Mouse (Mus musculus) kidney, adult 9 months (tissue): ENCODE data around the gene Mapk3.
A peak's percentile ranks its signal among the peaks of the same experiment; 100 is the strongest.

ENCODE experiments used
- DNase-seq: peaks from one replicate; pipeline ENCODE4 v3.0.0; 2022

The Mapk3 gene

GRCm38 (mm10) chr7:126786142-126786541 is 26.7 kb downstream of the Mapk3 start:
- no peak for DNase-seq

- DNase-seq = no peak
Measured at GRCm38 (mm10) chr7:126789141-126789540, 29.7 kb downstream of the Mapk3 start.

DNA sequence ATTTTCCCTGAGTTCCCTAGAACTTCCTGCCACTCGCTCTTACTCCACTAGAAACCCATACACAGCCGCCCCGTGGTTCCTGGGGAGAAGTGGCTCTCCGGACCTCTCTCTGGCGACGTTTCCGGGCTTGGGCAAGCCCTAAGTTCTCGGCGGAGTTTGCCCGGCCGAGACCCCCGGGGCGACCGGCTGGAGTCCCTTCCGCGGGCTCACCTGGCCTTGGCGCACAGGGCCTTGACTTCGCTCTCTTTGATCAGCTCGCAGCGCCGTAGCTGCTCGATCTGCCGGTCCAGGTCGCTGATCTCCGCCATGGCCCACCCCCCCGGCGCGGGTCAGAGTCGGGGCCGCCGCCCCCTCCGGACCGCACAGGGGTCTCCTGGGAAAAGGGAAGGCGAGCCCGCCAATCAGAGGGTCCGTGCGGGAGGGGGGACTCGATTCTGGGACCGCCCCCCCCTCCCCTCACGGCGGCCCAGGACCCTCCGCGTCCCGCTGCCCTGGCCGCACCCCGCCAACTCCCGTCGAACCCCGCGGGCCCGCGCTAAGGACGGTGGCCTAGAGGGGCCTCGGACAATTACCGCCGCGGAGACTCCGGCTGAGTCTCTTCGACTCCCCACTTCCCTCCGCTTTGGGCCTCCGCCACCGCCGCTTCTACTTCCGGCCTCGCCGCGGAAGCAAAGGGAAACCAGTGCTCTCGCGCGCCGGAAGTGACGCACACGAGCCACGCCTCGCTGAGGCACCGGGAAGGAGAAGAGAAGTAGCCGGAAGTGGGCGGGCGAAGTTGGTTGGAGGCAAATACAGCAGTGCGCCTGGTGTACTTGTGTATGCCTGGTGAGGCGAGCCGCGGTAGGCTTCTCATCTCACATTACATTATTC is 32.7 kb downstream of the Mapk3 start, which contains the start of gene Ppp4c:
Ppp4c (minus strand) TSS at position 646 of the 870 bp plus-strand sequence.
- DNase-seq = peak; percentile 97

- DNase-seq = no peak
Measured at GRCm38 (mm10) chr7:126792721-126793443, 33.5 kb downstream of the Mapk3 start.

- DNase-seq = no peak
Measured at GRCm38 (mm10) chr7:126793456-126794270, 34.3 kb downstream of the Mapk3 start.

DNA sequence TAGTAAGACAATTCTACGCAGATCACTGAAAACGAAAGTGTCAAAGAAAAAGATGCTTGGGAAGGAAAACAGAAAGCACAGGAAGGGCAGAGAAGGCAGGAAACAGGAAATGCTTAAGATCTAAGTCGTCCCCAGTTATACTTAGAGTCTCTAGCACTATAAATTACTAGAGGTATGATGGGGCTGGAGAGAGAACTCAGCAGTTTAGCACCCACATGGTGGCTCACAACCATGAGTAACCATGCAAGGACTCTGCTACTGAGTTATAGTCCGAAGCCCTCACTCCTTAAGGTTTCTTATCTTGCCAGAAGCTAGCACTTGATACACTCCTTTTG is 34.8 kb downstream of the Mapk3 start:
- no peak for DNase-seq

- no peak for DNase-seq
Measured at GRCm38 (mm10) chr7:126795387-126796317, 36.3 kb downstream of the Mapk3 start.

DNA sequence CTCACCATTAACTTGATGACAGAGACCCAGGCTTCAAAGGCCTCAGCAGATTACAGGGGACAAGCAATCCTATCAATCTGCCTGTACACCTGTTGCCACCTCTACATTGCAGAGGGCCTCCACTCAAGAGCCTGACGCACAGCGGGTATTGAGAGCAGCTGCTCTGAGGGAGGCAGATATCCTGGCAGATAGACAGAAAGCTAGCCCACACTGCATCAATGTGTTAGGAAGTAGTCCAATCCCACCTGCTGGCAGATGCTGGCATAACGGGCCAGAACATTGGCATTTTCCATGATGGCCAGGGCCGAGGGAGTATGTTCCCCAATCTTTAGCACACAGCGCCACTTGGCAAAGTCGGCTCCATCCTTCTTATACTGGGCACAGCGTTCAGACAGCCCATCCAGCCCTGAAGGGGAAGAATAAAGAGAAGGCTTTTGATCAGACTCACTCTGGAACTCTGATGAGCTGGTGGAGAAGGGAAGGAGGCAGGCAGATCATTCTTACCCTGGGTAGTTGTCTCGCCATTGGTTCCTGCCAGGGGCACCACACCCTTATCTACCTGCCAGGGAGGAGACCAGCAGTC is 37.0 kb downstream of the Mapk3 start:
- DNase-seq = no peak

DNA sequence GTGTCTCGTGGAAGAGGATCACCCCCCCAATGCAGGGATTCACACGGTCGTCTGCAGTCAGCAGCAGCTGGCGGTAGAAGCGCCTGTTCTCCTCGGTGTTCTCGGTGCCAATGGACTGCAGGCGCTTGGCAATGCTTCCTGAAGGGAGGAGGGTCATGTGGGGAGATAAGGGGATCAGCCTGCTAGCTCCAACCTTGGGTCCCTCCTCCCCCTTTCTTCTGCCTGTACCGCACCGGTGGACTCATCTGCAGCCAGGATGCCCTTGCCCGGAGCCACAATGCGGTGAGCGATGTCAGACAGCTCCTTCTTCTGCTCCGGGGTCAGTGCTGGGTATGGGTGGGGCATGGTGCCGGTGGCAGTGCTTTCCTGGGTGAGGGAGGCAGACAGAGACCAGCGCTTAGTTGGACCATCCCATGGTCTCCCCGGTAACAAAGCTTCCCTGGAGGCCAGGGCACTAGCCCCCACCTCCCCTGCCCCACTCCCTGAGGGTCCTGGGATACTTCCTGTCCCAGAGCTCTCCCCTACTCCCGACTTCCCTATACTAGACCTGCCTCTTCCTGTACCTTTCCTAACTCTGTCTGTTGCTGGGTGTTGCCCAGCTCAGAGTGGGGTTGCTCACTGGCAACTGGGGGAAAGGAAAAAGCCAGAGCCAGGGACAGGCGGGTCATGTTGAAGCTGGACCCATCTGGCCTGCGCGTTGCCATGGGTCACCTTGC is 38.2 kb downstream of the Mapk3 start, which contains the start of gene Fam57b:
Fam57b (plus strand) TSS at position 258 of the 716 bp plus-strand sequence.
- no peak for DNase-seq

DNA sequence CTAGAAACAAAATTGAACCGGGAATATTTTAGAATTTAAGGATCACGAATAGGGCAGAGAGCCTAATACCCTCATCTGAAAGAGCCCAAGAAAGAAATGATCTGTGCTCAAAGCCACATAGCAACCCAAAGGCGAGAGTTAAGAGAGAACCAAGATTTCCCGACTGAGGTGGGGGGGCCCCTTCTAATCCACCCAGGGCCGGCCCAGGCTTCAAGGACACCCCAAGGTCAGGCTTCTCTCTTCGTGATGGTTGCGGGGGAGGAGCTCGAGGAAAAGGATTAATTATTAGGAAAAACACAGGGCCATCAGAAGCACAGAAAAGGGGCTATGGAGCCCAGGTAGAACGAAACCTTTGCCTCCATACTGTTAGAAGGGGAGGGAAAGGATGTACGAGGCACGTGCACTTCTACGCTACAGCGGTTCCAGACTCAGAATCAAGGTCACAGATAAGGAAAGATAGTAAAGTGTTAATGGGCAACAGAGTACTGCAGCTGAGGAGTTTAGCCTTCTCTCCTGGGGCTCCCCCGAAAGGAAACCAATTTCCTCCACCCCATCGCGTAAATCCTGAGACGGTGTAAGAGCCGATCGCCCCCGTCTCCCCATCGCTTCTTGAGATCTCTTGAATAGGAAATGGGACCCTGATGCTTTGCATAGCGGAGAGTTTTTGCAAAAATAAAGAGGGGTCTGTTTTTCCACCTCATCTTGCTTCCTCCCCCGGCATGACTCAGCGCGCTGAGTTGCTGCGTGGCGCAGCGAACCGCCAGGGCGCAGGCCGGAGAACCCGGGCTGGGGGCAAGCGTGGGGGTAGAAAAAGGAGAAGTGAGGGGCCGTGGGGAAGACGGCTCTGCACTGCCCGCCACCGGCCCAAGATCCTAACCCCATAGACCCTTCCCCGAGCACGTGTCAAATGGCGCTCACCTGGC is 39.0 kb downstream of the Mapk3 start:
- DNase-seq = peak; percentile 64

- DNase-seq = peak; percentile 99
Measured at GRCm38 (mm10) chr7:126799050-126799467, 39.7 kb downstream of the Mapk3 start.

- no peak for DNase-seq
Measured at GRCm38 (mm10) chr7:126799468-126800268, 40.3 kb downstream of the Mapk3 start.

- DNase-seq = no peak
Measured at GRCm38 (mm10) chr7:126800269-126801056, 41.1 kb downstream of the Mapk3 start.

- DNase-seq = no peak
Measured at GRCm38 (mm10) chr7:126801057-126801422, 41.6 kb downstream of the Mapk3 start.

GRCm38 (mm10) chr7:126802134-126802889 is 42.9 kb downstream of the Mapk3 start:
- DNase-seq = no peak

DNA sequence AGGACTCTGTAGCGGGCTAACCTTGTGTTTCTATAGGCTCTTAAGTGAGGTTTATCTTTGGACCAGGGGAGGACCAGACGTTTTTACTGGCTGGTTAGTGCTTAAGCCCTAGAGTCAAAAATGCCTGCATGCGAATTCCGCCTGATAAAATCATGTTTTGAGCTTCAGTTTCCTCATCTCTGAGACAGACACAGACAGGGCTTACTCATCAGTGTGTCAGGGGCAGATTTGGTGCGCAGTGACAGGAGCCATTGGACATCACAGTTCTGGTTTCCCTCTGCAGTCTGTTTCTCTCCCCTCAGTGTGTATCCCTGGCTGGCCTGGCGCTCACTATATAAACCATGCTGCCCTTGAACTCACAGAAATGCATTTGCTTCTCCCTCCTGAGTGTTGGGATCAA is 43.8 kb downstream of the Mapk3 start:
- DNase-seq = no peak

DNA sequence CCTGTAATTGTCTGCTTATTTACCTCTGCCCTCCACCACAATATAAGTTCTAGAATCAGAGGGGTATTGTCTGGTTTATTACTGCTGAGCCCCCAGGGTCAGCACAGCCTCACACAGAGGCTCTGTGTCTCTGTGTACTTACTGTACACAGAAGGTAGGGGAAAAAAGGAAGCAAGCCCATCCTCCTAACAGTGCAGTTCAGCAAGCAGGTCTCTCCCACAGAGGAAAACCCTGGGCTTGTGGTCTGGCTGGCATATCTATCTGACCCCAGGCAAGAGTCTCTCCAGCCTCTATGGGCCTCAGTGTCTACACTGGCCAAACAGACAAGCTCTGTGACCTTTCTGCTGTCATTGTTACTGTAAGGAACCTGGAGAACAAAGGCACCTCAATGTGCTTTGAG is 44.4 kb downstream of the Mapk3 start:
- DNase-seq = no peak
